Mouse (Mus musculus) testis, adult 2 months (tissue): ENCODE measurements around the gene Epha5.

Source experiments
- CTCF ChIP-seq: fragments of 200-500 bp; IDR thresholded peaks from 2 replicates; pipeline ENCODE4 v1.5.1; 2012; ENCODE audit warnings: low read depth, mild to moderate bottlenecking, inconsistent platforms, low read length, moderate library complexity; ENCODE audit not compliant: control insufficient read depth, insufficient read depth, insufficient replicate concordance
- POLR2A ChIP-seq: fragments of 200-500 bp; IDR thresholded peaks from 2 replicates; pipeline ENCODE4 v1.6.1; 2012; ENCODE audit warnings: low read depth, mild to moderate bottlenecking, inconsistent platforms, low read length, moderate library complexity; ENCODE audit not compliant: control insufficient read depth

- TF ChIP-seq CTCF: no peak
- TF ChIP-seq POLR2A: no peak
These were observed 379.8 kb downstream of the Epha5 start for GRCm38 (mm10) chr5:84037250-84037963.
